Comparison of ENCODE assay signal across 19 mouse cellular contexts in genomic region chr1:161979536-161979935, GRCm38 (mm10). TPM values are rescaled to one million over a fixed set of nuclear protein-coding genes. Genes with fewer than 3 reads are reported as not detected.
"Had no signal": no experiment of that assay in that cellular context is flagged by ENCODE, and none has a peak within 500 bp of the region (broad histone marks: within the 10 kb centered on the region; RNA-seq: fewer than 3 reads in every experiment).

TSS of gene 4930558K02Rik (minus strand) at chr1:161979636.

- H3K27me3 ChIP-seq: kidney, embryonic 15.5 days; midbrain, embryonic 13.5 days; neural tube, embryonic 15.5 days; stomach, embryonic 15.5 days had no signal

- ATAC-seq: midbrain, embryonic 13.5 days had no signal

- DNase-seq: kidney, adult 2 months; kidney, postnatal 14 days; layer of hippocampus, postnatal 36 days; lung, adult 18-20 months; right cerebral cortex, postnatal 4 days; spleen, adult 18-20 months; thymus, postnatal 4 days had no signal

- H3K9me3 ChIP-seq: kidney, embryonic 15.5 days; midbrain, embryonic 13.5 days; neural tube, embryonic 15.5 days; stomach, embryonic 15.5 days had no signal

- H3K36me3 ChIP-seq: kidney, embryonic 15.5 days; midbrain, embryonic 13.5 days; neural tube, embryonic 15.5 days; stomach, embryonic 15.5 days had no signal

- H3K4me2 ChIP-seq: kidney, embryonic 15.5 days; midbrain, embryonic 13.5 days; neural tube, embryonic 15.5 days; stomach, embryonic 15.5 days had no signal

- H3K27ac ChIP-seq: kidney, embryonic 15.5 days; liver, embryonic 14.5 days; midbrain, embryonic 13.5 days; neural tube, embryonic 15.5 days; stomach, embryonic 15.5 days had no signal

- H3K9ac ChIP-seq: kidney, embryonic 15.5 days; liver, embryonic 14.5 days; midbrain, embryonic 13.5 days; neural tube, embryonic 15.5 days; stomach, embryonic 15.5 days had no signal

- H3K4me3 ChIP-seq: kidney, embryonic 15.5 days; midbrain, embryonic 13.5 days; myocyte; neural tube, embryonic 15.5 days; stomach, embryonic 15.5 days had no signal

RNA-seq across cellular contexts. Expression of gene 4930558K02Rik, which starts in this region (rescaled TPM):
- total RNA-seq: layer of hippocampus, adult 8-10 months; layer of hippocampus, postnatal 36 days; left cerebral cortex, postnatal 25 days; liver, adult 2 months had no signal
- polyA plus RNA-seq: kidney, adult 2 months; kidney, embryonic 15.5 days; large intestine, adult 2 months; liver, adult 2 months; liver, embryonic 14.5 days; lung, embryonic 16.5 days; midbrain, embryonic 13.5 days; myocyte; neural tube, embryonic 11.5 days; stomach, embryonic 15.5 days had no signal
